Mouse (Mus musculus) hematopoietic stem cell, adult 5-6 weeks (primary cell): ENCODE measurements around the gene Mien1. TPM values are rescaled to one million over a fixed set of nuclear protein-coding genes. Genes with fewer than 3 reads are reported as not detected.

Experiments
- ATAC-seq, 2 experiments: fragments of 125-278 bp in 1 of 2; replicated peaks in 1 of 2; 2 replicates each; pipeline ENCODE4 v1.8.0; 2016 to 2017; ENCODE audit warnings: inconsistent platforms in 2 of 2, mild to moderate bottlenecking in 2 of 2, moderate number of reproducible peaks in 2 of 2, low read depth in 1 of 2, moderate TSS enrichment in 1 of 2; ENCODE audit not compliant: low FRiP score in 2 of 2, poor library complexity in 2 of 2, severe bottlenecking in 2 of 2, insufficient read depth in 1 of 2, low TSS enrichment in 1 of 2
- total RNA-seq: library from RNA; stranded (forward); fragments of 172-1452, 232-1000 nt; gene quantifications from 2 replicates; pipeline ENCODE4 v1.2.3, GENCODE M21; 2017

Mien1 gene
- total RNA-seq, 1 experiment from 2014 or later: 18.2 TPM

DNA sequence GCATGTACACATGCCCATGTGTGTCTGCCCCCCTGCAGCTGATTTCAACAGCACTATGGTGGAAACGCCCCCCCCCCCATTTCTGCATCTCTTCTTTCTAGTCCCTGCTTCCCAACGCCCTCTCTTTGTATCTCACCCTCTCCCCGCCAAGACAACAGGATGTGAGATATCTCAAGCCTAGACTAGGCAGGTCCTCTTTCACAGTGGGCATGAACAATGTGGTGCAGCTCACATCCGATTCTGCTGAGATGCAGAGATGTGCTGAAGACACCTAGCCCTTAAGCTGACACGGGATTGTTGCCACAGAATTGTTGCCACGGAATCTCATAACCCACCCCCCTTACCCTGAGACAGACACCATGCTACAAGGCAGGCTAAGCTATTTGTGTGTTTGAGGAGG, 25.7 kb upstream of the Mien1 start:
- no peak for ATAC-seq

DNA sequence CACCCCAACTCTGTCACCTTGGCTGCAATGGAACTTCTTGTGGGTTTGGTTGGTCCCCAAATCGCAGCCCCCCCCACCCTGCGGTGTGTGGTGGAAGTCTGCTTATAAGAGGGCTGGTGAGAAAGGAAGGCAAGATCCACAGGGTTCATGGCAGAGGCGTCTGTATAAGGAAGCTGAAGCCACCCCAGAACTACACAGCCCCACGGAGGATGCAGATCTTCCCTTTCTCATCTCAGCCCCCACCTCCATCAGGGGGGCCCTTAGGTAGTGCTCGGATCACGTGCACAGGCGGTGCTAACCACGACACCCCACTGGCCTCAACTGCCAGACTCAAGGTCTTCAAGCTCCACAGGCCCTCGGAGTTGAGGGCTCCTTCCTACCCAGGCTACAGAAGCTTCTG, 25.1 kb upstream of the Mien1 start:
- no peak for ATAC-seq

- no peak for ATAC-seq
Measured at GRCm38 (mm10) chr11:98462255-98462654, 23.5 kb upstream of the Mien1 start.

DNA sequence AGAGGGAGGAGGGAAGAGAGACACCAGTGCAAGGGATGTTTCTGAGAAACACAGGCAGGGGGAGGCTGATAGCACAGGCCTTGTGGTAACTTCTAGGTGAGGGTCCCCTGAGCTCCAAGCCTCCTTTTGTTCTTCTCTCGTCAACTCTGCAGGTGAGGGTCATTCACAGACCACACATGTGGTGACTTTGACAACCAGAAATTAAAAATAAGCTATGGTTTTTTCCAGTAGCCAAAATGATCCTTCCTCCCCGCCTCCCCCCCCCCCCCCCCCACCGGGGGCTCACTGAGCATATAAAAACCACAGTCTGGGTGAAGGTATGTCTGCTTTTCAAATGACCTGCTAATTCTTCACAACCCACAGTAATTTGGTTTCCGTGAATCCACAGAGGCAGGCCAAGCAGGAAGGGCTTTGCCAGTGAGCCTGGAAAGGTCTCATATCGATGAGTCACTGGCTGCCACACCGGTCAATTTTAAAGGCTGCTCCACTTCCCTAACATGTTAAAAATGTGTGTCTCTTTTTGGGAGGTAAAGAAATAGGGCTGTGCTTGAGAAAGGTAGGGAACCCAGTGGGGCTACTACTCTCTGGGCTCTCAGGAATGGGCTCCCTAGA, 22.4 kb upstream of the Mien1 start:
- no peak for ATAC-seq

GRCm38 (mm10) chr11:98459860-98460259, 21.1 kb upstream of the Mien1 start:
- no peak for ATAC-seq

DNA sequence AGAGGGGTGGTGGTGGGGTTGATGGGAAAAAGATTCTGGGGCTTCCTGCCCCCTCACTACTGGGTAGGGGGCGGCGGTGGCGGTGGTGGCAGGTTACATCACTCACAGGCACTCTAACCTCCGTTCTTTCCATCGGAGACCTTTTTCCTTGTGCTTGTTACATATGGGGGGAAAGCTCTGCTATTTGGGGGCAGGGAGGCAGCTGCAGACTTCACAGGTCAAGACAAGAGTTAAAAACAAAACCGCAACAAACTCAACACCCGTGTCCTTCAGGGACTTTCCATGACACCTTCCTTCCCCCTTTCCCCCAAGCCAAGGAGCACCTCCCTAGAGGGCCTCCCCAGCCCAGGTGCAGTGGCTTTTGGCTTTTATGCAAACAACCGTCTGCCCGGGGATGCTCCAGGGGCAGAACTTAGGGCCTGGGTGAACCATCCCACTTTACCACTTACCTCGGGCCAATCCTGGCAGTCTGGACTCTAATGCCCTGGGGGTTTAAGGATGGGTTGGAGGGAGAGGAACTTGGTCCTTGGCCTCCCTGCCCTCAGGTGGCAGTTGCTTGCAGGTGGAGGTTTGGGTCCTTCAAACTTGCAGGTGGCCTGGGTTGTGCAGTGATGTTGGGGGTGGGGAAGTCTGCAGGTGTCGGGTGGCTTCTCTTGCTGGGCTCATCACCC, 20.4 kb upstream of the Mien1 start:
- ATAC-seq: no peak

- ATAC-seq: 0 out of 4 replicates have a peak, but pooled peaks of 1 of the 2 experiments have one; percentile 2
Measured at GRCm38 (mm10) chr11:98458121-98458990, 19.6 kb upstream of the Mien1 start.

- ATAC-seq: peak; percentile 65 to 68
Measured at GRCm38 (mm10) chr11:98457367-98458120, 18.8 kb upstream of the Mien1 start.

GRCm38 (mm10) chr11:98456945-98457344, 18.2 kb upstream of the Mien1 start:
- ATAC-seq: no peak

GRCm38 (mm10) chr11:98456545-98456944, 17.8 kb upstream of the Mien1 start:
- no peak for ATAC-seq

- no peak for ATAC-seq
Measured at GRCm38 (mm10) chr11:98455484-98455883, 16.7 kb upstream of the Mien1 start.

DNA sequence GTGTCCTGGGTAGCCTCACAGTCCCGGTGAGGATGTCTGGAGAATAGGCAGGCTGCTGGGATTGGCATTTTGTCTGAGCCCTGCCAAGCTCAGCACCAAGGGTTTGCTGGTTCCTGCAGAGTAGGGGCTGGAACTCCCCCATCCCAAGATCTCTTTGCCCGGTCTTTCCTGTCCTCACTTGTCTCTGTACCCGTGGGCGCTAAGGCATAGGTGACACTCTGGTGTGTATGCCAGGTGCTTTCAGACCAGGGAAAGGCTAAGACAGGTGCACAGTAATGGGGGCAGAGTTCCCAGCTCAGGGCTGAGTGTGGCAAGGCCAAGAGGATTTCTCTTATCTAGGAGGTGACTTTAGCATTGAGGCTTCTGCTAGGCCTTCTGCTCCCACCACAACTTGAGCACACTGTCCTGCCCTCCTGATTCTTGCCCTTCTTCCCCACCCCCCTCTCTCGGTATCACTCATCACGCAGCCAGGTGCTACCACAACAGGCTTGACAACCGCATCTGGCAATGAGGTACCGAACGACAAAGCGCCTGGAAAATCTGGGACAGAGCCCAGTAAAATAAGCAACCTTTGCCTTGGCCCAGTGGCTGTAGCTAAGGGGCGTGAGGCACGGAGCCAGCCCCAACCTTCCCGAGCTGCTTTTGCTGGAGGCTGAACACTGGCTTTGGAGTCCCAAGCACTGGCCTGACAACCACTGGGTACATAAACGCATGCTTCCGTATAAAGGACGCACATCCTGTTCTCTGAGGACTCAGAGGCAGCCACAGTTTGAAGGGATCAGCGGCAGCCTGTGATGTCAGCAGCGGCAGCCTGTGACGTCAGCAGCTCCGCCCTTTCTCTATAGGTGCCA, 11.4 kb upstream of the Mien1 start:
- no peak for ATAC-seq

DNA sequence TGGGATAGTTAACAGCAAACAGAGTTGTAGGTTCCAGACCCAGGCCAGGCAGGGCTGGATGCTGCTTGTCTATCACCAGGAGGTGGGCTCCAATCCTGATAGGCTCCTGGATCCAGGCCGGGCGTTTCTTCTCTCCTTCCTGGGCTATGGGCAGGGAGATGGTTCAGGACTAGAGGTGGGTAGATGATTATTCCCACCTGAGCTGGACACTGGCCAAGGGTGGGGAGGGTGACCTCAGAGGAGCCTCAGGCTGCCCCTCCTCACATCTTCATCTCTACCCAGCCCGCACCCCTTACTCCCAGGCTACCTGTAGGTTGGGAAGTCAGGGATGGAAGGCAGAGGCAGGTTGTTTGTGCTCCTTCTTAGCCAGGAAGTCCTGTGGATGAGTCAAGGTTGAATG, 10.6 kb upstream of the Mien1 start:
- ATAC-seq: no peak

GRCm38 (mm10) chr11:98448191-98448790, 9.5 kb upstream of the Mien1 start:
- no peak for ATAC-seq

- no peak for ATAC-seq
Measured at GRCm38 (mm10) chr11:98447475-98447834, 8.7 kb upstream of the Mien1 start.

DNA sequence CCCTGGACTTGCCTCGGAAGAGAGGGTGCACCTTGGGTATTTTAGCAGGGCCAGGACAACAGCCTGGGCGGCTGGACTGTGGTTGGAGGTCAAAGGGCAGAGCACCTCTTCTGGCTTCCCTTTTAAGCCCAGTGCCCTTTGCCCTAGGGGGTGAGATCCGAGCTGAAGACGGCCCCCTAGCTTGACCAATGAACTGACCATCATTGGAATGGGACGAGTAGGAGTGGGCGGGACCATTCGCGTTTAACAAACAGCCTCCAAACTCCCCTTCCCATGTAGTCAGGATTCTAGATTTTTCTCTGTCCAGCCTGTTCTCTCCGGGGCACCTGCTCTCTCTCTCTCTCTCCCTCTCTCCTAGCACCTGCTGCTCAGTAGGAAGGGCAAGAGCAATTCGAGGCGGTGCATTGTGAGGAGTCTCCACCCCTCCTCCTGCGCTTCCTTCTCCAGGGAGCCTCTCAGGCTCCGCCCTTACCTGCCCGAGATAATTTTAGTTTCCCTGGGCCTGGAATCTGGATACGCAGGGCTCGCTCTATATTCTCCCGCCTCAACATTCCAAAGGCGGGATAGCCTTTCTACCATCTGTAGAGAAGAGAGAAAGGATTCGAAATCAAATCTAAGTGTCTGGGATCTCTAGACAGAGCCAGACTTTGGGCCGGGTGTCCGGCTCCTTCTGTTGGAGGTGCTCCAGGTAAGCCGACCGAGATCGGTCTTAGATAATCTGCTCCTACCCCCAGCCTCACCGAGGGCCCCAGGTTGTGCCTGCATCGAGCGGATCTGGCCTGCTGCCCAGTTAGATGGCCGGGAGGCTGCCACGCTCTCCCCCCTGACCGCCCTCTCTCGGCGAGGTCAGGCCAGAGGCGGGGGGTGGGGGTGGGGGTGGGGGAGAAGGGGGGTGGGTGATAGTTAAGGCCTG, 8.0 kb upstream of the Mien1 start:
- ATAC-seq: no peak
